Mouse (Mus musculus) limb, embryonic 13.5 days (tissue): ENCODE data around the gene Ccdc153. TPM values are rescaled to one million over a fixed set of nuclear protein-coding genes. Genes with fewer than 3 reads are reported as not detected.

ENCODE experiments used
- ATAC-seq: fragments of 200-750 bp; cut with Nextera tagmentation; 2 replicates; pipeline ENCODE4 v1.8.0; 2017; ENCODE audit warnings: low read depth, moderate number of reproducible peaks, moderate TSS enrichment; ENCODE audit not compliant: low FRiP score
- H3K27ac ChIP-seq: fragments of 300-500 bp; sonication (generic); 2 replicates; pipeline ENCODE4 v1.5.1; 2015; ENCODE audit warnings: inconsistent platforms, mild to moderate bottlenecking, moderate library complexity
- H3K27me3 ChIP-seq: fragments of 300-500 bp; sonication (generic); 2 replicates; pipeline ENCODE4 v1.6.1; 2015; ENCODE audit warnings: mild to moderate bottlenecking, inconsistent platforms
- H3K36me3 ChIP-seq: fragments of 300-500 bp; sonication (generic); 2 replicates; pipeline ENCODE4 v1.6.1; 2015; ENCODE audit warnings: inconsistent platforms, mild to moderate bottlenecking, moderate library complexity
- H3K4me1 ChIP-seq: fragments of 300-500 bp; sonication (generic); 2 replicates; pipeline ENCODE4 v1.6.1; 2015; ENCODE audit warnings: inconsistent platforms
- H3K4me2 ChIP-seq: fragments of 300-500 bp; sonication (generic); replicated peaks from 2 replicates; pipeline ENCODE4 v1.6.1; 2015; ENCODE audit warnings: inconsistent platforms, mild to moderate bottlenecking, moderate library complexity
- H3K4me3 ChIP-seq: fragments of 300-500 bp; sonication (generic); 2 replicates; pipeline ENCODE4 v1.5.1; 2015; ENCODE audit warnings: moderate library complexity, mild to moderate bottlenecking, inconsistent platforms
- H3K9ac ChIP-seq: fragments of 300-500 bp; sonication (generic); 2 replicates; pipeline ENCODE4 v1.6.1; 2015; ENCODE audit warnings: mild to moderate bottlenecking, inconsistent platforms
- H3K9me3 ChIP-seq: fragments of 300-500 bp; sonication (generic); 2 replicates; pipeline ENCODE4 v1.6.1; 2016; ENCODE audit warnings: inconsistent platforms
- WGBS: fragments of 180-500 bp; shearing (Covaris S2); methylation state at CpG from one replicate; pipeline ENCODE4 v1.1.7; 2015; 5-methylcytosine and 5-hydroxymethylcytosine counted together
- polyA plus RNA-seq: library from polyadenylated mRNA; unstranded; fragments of >200 nt; fragmentation: Nextera tagmentation; extraction: Ambion mirVana; gene quantifications from 2 replicates; pipeline ENCODE4 v1.2.1, GENCODE M21; 2015

The Ccdc153 gene
- not detected in 2 replicates for polyA plus RNA-seq

DNA sequence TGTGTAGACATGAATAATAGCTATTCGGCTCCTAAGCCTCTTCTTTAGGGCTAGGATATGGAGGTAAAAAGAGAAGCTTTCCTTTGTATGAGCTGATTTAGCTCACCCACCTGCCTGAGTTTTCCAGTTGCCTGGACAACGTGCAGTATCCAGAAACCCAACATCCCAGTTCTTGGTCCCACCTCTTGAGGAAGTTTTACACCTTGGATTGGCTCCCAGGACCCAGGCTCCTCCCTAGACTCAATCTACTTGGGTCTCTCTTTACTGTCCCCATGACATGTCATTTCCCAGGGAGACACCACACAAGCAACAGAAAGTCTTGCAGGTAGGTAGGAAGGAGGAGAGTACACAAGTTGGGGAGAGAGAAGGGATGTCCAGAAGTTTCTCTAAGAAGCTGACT lies at the start of gene Ccdc153:
Gene Ccdc153, plus strand, starts transcription at position 278 of the 400 bp plus-strand sequence.
- H3K9ac ChIP-seq: no peak within 1 kb of the TSS
- WGBS: 51% methylated on average over 2 of the region's 2 CpGs
- ATAC-seq: no peak
- H3K27ac ChIP-seq: no peak within 1 kb of the TSS
- H3K36me3 ChIP-seq: no peaks in the 10 kb centered on the region
- H3K9me3 ChIP-seq: no peaks in the 10 kb centered on the region
- H3K4me2 ChIP-seq: no peak within 1 kb of the TSS
- no peaks in the 10 kb centered on the region; the same call in 1 of the 2 replicates for H3K27me3 ChIP-seq
- peaks cover 6% of the 10 kb centered on the region for H3K4me1 ChIP-seq
- H3K4me3 ChIP-seq: no peak within 1 kb of the TSS

DNA sequence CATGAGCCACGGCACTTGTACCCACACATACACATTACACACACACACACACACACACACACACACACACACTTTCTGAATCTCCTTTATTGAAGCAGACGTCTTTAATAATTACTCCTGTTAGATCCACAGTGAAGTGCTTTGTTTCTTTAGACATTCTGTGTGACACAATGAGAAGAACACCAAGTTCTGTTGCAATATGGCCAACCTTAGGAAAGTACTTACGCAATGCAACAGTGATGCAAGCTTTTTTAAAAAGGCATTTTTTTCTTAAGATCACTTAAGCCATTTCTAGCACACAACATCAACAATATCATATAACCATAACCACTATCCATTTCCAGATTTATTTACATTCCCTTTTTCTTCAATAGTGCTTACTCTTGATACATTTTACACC lies 49.3 kb upstream of the Ccdc153 start:
- no peak overlapping the region for H3K9ac ChIP-seq
- H3K36me3 ChIP-seq: peaks cover 5% of the 10 kb centered on the region
- no peaks in the 10 kb centered on the region for H3K27me3 ChIP-seq
- H3K4me2 ChIP-seq: no peak overlapping the region
- WGBS: 67% methylated on average over 3 of the region's 3 CpGs
- H3K4me1 ChIP-seq: 0 out of 2 replicates have a peak, but pooled peaks cover 5% of the 10 kb centered on the region
- no peak overlapping the region for H3K4me3 ChIP-seq
- no peak overlapping the region for H3K27ac ChIP-seq
- no peaks in the 10 kb centered on the region for H3K9me3 ChIP-seq
- ATAC-seq: no peak

DNA sequence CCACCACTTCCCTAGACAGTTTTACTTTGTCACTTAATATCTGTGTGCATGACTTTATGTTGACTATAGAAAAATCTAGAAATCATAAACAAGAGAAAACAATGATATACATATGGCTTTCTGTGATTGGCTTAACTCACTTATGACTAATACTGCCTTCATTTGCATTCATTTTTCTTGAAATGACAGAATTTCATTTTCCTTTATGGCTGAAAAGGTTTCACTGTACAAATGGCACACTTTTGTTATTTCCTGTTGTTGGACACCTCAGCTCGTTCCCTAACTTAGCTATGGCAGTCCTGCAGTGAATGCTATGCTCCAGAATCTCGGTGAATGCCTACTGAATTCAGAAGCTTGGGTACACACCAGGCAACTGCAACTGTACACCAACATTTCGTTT lies 48.2 kb upstream of the Ccdc153 start:
- no peak overlapping the region for H3K9ac ChIP-seq
- H3K27ac ChIP-seq: no peak overlapping the region
- H3K4me1 ChIP-seq: 0 out of 2 replicates have a peak, but pooled peaks cover 5% of the 10 kb centered on the region
- H3K36me3 ChIP-seq: peaks cover 10% of the 10 kb centered on the region
- ATAC-seq: no peak
- 90% methylated on average over 3 of the region's 3 CpGs for WGBS
- H3K9me3 ChIP-seq: no peaks in the 10 kb centered on the region
- H3K27me3 ChIP-seq: no peaks in the 10 kb centered on the region
- H3K4me2 ChIP-seq: no peak overlapping the region
- no peak overlapping the region for H3K4me3 ChIP-seq

DNA sequence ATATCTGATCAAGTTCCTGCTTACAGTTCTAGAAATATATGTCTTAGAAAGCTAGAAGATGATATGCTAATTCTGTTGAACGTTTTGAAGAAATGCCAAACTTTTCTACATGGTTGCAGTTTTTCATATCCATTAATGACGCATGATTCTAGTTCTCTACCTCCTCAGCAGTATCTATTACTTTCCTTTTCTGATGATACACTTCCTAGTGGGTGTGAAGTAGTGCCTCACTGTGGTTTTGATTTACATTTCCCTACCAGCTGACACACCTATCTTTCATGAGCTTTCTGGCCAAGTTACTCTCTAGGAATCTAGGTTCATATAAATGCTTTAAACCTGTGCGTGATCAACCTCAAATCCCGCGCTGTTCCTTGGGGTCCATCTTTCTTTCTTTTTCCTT lies 47.7 kb upstream of the Ccdc153 start:
- no peaks in the 10 kb centered on the region for H3K27me3 ChIP-seq
- H3K4me3 ChIP-seq: no peak overlapping the region
- H3K9me3 ChIP-seq: no peaks in the 10 kb centered on the region
- 0 out of 2 replicates have a peak, but pooled peaks cover 5% of the 10 kb centered on the region for H3K4me1 ChIP-seq
- peaks cover 15% of the 10 kb centered on the region for H3K36me3 ChIP-seq
- no peak overlapping the region for H3K9ac ChIP-seq
- ATAC-seq: no peak
- H3K4me2 ChIP-seq: no peak overlapping the region
- 93% methylated on average over 5 of the region's 5 CpGs for WGBS
- H3K27ac ChIP-seq: no peak overlapping the region

DNA sequence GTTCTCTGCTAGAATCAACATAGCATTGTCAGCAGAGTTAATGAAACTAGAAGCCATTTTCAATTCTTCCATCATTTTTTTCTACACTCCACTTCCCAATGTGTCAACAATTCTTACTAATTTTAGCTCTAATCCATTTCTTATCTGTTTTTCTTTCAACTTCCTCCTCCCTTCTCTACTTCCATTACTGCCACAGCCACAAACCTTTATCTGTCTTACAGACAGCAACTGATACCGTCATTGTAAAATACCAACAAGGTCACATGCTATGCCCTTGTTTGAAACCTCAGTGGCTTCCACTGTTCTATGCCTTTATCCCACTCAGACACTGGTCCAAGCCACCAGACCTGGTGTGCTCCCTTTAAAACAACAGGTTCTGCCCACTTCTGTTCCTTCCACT lies 46.5 kb upstream of the Ccdc153 start:
- no peaks in the 10 kb centered on the region for H3K4me1 ChIP-seq
- 88% methylated on average over 1 of the region's 1 CpGs for WGBS
- H3K9me3 ChIP-seq: no peaks in the 10 kb centered on the region
- H3K36me3 ChIP-seq: peaks cover 25% of the 10 kb centered on the region
- H3K27me3 ChIP-seq: no peaks in the 10 kb centered on the region
- H3K4me3 ChIP-seq: no peak overlapping the region
- H3K4me2 ChIP-seq: no peak overlapping the region
- no peak for ATAC-seq
- H3K9ac ChIP-seq: no peak overlapping the region
- no peak overlapping the region for H3K27ac ChIP-seq

DNA sequence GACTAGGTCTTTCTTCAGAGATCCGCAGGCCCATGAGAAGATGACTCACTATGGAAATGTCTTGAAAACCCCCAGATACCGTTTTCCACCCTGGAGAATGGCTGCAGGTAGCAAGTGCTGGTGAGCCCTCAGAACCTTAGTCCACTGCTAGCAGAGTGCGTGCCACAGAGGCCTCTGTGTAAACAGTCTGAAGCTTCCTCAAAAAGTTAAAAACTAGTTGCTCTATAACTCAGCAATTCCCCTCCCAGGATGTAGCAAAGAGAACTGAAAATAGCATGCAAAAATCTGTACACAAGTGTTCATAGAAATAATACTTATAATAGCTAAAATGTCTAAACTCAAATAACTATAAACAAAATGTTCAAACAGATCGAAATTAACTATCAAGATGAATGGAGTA lies 44.1 kb upstream of the Ccdc153 start:
- Histone ChIP-seq H3K27ac (no peak overlapping the region), H3K9ac (no peak overlapping the region), H3K4me1 (no peaks in the 10 kb centered on the region), H3K4me2 (no peak overlapping the region), H3K4me3 (no peak overlapping the region), H3K9me3 (no peaks in the 10 kb centered on the region), H3K36me3 (peaks cover 43% of the 10 kb centered on the region), H3K27me3 (no peaks in the 10 kb centered on the region)
- WGBS: 95% methylated on average over 4 of the region's 4 CpGs
- ATAC-seq: no peak

DNA sequence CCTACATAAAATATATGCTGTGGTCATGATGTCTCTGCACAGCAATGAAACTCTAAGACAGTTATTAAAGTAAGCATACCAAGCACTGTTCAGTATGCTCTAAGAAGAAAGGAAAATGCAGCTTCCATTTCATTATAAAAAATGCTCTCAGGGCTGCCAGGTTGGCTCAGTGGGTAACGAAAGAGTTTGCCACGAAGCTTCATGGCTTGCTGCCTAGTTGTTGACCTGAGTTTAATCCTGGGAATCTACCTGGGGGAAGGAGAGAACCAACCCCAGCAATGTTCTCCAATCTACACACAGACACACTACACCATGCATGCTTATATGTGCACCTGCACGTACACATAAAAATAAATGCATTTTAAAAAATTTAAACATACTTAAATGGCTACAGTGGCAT lies 41.3 kb upstream of the Ccdc153 start:
- Histone ChIP-seq H3K27ac (no peak overlapping the region), H3K4me2 (no peak overlapping the region), H3K27me3 (no peaks in the 10 kb centered on the region), H3K9me3 (0 out of 2 replicates have a peak, but pooled peaks cover 3% of the 10 kb centered on the region), H3K36me3 (peaks cover 41% of the 10 kb centered on the region), H3K4me3 (no peak overlapping the region), H3K9ac (no peak overlapping the region), H3K4me1 (no peaks in the 10 kb centered on the region)
- 86% methylated on average over 3 of the region's 3 CpGs for WGBS
- no peak for ATAC-seq

DNA sequence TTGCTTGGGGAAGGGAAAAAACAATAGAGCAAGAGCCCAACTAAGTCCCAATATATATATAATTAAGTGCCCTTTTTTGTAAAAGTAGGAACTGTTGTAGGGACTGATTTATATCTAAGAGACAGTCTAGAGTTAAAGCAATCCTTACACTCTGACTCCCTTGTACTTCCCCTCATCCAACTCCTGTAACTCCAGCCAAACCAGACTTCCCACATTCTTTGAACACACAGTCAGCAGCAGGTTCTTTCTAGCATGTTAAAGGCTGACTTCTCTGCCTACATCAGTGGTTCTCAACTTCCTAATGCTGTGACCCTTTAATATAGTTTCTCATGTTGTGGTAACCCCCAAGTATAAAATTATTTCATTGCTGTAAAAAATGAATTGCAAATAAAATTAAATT lies 40.9 kb upstream of the Ccdc153 start:
- Histone ChIP-seq H3K27me3 (no peaks in the 10 kb centered on the region), H3K4me1 (no peaks in the 10 kb centered on the region), H3K9ac (no peak overlapping the region), H3K4me3 (no peak overlapping the region), H3K4me2 (no peak overlapping the region), H3K36me3 (peaks cover 37% of the 10 kb centered on the region), H3K9me3 (0 out of 2 replicates have a peak, but pooled peaks cover 3% of the 10 kb centered on the region), H3K27ac (no peak overlapping the region)
- no peak for ATAC-seq

DNA sequence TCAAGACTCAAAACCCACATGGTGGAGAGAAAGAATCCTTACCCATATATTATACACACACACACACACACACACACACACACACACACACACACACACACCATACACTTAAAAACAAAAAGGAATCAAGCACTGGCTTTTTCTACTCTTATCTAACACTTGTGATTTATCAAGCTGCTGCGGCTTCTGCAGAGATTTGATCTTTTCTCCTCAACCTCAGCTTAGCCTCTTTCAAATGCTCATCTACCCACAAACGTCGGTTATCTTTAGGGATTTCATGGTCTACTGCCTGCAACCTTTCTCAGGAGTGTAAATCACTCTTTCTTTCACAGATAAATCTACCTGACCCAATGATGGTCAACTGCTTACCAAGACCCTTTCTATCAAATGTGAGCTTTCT lies 40.0 kb upstream of the Ccdc153 start:
- Histone ChIP-seq H3K4me2 (no peak overlapping the region), H3K4me1 (no peaks in the 10 kb centered on the region), H3K27ac (no peak overlapping the region), H3K27me3 (no peaks in the 10 kb centered on the region), H3K9ac (no peak overlapping the region), H3K9me3 (0 out of 2 replicates have a peak, but pooled peaks cover 3% of the 10 kb centered on the region), H3K36me3 (peaks cover 37% of the 10 kb centered on the region), H3K4me3 (no peak overlapping the region)
- WGBS: 91% methylated on average over 3 of the region's 3 CpGs
- ATAC-seq: no peak

DNA sequence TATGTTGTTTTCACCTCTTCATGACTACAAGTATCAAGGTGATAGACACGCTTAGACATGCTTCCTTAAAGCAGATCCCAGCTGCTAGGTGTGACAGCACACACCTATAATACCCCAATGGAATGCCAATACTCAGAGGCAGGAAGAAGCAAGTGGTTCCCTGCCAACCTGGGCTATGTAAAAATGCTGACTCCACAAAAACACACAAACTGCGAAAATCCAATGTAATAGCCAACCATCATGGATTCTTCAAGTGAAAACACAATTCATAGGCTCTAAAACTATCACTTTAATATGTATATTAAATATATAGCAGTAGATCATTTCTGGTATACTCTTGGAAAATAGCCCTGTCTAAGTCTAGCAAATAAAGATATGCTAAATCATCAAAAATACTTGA lies 32.6 kb upstream of the Ccdc153 start:
- Histone ChIP-seq H3K27ac (no peak overlapping the region), H3K4me1 (no peaks in the 10 kb centered on the region), H3K27me3 (no peaks in the 10 kb centered on the region), H3K9me3 (peaks cover 4% of the 10 kb centered on the region; the same call in 1 of the 2 replicates), H3K4me3 (no peak overlapping the region), H3K9ac (no peak overlapping the region), H3K4me2 (no peak overlapping the region), H3K36me3 (peaks cover 16% of the 10 kb centered on the region)
- no peak for ATAC-seq
- WGBS: 86% methylated on average over 2 of the region's 2 CpGs

DNA sequence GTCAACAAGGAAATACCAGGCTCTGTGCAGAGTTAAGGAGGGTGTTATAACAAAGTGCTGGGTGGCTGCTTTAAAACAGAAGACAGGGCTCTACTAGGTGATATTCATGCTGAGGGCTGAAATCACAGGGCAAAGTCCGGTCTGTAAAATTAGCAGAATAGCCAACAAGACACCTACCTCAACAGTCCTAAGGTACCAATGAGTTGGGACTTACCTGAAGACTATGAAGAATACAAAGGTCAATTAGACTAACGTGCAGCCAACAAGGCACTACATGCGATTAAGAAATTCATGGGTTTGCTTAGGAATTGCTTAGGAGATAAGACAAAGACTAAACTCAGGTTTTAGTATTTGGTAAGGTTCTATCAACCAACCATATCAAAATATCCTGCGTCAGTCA lies 31.1 kb upstream of the Ccdc153 start:
- Histone ChIP-seq H3K36me3 (peaks cover 18% of the 10 kb centered on the region), H3K27me3 (no peaks in the 10 kb centered on the region), H3K4me1 (no peaks in the 10 kb centered on the region), H3K4me2 (no peak overlapping the region), H3K27ac (no peak overlapping the region), H3K4me3 (no peak overlapping the region), H3K9ac (no peak overlapping the region), H3K9me3 (peaks cover 4% of the 10 kb centered on the region; the same call in 1 of the 2 replicates)
- no peak for ATAC-seq
- WGBS: 95% methylated on average over 4 of the region's 4 CpGs

DNA sequence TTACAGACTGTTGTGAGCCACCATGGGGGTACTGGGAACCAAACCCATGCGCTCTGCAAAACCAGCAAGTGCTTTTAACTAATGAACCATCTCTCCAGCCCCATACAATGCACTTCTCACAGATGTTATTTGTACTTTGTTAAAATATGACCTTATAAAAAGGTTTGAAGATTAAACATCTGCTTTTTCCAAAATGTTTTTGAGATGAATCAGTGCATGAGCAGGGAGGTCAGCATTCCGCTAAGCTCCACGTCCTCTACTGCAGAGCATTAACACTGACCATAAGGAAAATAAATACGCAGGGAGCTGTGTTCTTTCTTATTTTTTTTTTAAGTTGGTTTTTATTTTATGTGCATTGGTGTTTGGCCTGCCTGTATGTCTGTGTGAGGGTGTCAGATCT lies 28.1 kb upstream of the Ccdc153 start:
- Histone ChIP-seq H3K27ac (no peak overlapping the region), H3K9ac (no peak overlapping the region), H3K36me3 (peaks cover 18% of the 10 kb centered on the region), H3K4me3 (no peak overlapping the region), H3K4me1 (no peaks in the 10 kb centered on the region), H3K9me3 (peaks cover 4% of the 10 kb centered on the region; the same call in 1 of the 2 replicates), H3K4me2 (no peak overlapping the region), H3K27me3 (no peaks in the 10 kb centered on the region)
- WGBS: 94% methylated on average over 4 of the region's 4 CpGs
- ATAC-seq: no peak

DNA sequence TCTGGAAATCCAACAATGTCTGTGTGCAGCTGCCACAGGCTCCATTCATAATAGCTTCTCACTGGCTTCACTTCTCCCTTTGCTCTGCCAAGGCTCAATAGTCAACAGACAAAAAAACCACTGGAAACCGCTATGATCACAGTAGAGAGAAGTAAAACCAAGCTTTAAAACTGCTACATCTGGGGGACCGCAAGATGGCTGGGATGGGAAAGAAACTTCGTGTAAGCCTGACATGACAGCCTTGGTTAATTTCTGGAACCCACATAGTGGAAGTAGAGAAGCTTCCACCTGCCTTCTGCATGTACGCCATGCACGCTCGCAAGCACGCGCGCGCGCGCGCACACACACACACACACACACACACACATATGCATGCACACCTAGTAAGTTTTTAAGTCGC lies 26.9 kb upstream of the Ccdc153 start:
- no peak for ATAC-seq
- whole genome bisulfite sequencing: 97% methylated on average over 14 of the region's 14 CpGs

More for the DNA sequence above, 26.9 kb upstream of the Ccdc153 start:
- Histone ChIP-seq H3K27me3 (no peaks in the 10 kb centered on the region), H3K9ac (no peak overlapping the region), H3K4me3 (no peak overlapping the region), H3K9me3 (peaks cover 4% of the 10 kb centered on the region; the same call in 1 of the 2 replicates), H3K4me2 (no peak overlapping the region), H3K27ac (no peak overlapping the region), H3K36me3 (peaks cover 18% of the 10 kb centered on the region), H3K4me1 (no peaks in the 10 kb centered on the region)
